Mouse (Mus musculus) gastrocnemius, adult 8-10 months (tissue): Measurements from ENCODE around the gene Rab11fip5. TPM values are rescaled to one million over a fixed set of nuclear protein-coding genes. Genes with fewer than 3 reads are reported as not detected.

Source experiments
- DNase-seq, 2 experiments: peaks; one replicate each; pipeline ENCODE4 v3.0.0; 2022; ENCODE audit warnings: low spot score in 2 of 2
- total RNA-seq, 4 experiments: library from RNA; stranded (reverse); gene quantifications; 2 replicates each; pipeline ENCODE4 v1.2.4; 2022

The Rab11fip5 gene
- total RNA-seq, 4 experiments from 2014 or later, result 23.8 to 35.6 (median 30.0) TPM

DNA sequence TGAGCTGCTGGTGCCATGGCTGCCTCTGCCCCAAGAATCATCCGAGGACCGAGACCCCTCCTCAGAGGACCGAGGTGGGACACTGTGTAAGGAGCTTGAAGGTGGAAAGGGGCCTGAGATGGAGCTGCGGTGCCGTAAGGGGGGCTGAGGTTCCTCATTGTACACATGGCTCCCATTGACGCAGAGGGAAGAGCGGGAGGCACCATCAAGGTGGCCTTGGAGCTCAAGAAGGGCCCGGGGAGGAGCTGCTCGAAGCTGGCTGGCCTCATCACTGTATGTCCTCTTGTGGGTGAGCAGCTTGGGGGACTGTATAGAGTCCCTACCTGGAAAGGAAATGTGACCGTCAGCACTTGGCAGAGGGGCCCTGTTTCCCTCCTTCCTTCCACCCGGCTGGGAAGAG is 26.3 kb downstream of the Rab11fip5 start:
- no peak for DNase-seq

DNA sequence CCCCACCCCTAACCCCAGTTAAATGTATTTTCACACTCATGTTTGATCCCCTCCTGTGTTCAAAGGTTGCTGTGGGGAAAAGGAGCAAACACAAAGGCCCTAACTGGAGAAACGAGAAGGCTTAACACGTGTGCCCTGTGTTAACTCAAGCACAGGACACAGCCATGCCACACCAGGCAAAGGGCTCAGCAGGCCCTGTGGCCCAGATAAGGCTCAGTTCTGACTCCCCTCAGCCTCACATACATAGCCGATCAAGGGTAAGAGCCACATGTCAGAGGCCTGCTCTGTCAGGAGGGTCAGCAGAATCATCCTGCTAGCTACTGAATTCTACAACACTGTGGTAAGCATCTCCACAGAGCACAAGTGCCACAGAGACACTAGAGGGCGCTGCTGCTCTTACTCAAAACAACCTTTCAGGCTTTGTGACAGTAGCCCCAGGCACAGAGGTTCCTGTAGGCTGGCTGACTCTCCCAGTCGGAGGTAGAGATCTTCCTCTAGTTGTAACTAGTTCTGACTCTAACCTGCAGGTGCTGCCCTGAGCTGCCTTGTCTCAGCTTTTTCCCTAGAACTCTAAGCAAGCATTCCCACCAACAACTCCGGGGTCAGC is 28.3 kb downstream of the Rab11fip5 start:
- peak; percentile 64 to 76 for DNase-seq

DNA sequence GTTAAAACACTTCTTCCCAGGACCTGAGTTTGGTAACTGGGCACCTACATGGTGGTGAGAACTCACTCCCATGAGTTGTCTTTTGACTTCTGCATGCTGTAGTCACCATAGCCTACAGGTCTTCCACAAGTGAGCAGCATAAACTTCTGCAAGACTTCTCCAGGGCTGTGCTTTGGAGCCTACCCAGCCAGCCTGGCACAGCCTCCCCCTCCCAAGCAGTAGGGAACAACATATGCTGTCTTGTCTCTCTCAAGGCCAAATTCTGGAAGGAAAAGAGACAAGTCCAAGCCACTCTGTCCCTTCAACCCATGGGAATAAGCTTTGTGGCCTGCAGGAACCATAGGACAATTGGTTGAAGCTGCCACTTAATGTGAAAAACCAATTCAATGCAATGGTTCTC is 29.5 kb downstream of the Rab11fip5 start:
- DNase-seq, result no peak

DNA sequence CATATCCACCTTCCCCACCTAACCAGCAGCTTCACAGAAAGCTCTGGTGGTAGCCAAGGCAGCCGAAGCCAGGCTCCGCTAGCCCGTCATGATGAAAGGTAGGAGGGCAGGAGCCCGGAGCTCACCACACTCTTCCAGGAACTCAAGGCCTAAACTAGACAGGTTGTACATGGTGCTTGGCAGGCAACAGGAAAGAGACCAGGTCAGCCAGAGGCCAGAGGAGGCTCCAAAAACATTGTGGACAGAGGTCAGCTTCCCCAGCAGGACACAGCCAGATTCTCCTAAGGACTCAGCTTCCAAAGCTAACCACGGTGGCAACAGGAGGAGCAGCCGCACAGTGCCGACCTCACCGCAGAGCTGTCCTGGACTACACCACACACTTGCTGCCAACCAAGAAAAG is 31.4 kb downstream of the Rab11fip5 start:
- peak in 1 of 2 experiments; percentile 17 for DNase-seq

DNA sequence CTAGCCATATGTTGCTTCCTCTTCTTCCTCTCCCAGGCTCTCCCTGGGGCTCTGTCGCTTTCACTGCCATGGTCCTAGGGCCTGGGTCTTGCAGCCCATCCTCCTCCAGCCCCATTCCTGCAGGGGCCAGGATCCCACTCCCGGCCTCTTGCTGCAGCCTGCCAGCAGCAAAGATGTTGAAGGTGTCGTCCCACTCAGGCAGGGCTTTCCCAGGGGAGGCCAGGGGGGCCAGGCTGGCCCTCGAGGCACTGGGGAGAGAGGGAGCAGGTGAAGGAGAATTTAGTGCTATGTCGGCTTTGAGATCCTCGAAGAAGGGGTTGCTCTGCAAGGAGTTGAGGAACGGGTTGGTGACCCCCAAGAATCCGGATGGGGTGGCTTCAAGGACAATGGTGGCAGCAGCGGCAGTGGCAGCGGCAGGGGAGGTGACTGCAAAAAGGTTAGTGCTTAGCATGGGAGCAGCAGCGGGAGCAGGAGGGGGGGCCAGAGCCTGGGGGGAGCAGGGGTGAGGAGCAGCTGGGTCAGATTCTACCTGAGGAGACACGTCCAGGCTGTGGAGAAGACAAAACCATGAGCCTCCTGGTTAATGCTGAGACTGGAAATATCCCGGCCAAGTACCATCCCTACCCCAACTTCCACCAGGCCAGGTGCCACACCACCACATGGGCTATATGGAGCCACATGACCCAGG is 32.5 kb downstream of the Rab11fip5 start:
- no peak for DNase-seq

DNA sequence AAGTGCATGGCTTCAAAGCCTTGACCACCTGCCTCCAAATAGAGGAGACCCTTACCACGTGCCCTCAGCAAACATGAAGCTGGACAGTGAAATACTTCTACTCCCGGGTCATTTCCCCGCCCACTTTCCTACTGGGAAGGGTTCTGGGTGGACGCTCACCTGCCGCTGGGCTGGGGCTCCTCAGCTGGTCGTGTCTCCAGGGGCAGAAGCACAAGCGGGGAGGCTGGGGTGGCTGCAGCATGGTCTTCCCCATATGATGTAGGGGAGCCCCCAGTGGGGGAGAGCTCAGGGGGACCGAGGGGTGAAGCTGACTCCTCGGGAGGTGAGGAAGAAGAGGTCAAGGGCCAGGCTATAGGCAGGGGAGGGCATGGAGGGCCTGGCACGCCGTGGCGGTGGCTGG is 34.2 kb downstream of the Rab11fip5 start:
- DNase-seq, result no peak

DNA sequence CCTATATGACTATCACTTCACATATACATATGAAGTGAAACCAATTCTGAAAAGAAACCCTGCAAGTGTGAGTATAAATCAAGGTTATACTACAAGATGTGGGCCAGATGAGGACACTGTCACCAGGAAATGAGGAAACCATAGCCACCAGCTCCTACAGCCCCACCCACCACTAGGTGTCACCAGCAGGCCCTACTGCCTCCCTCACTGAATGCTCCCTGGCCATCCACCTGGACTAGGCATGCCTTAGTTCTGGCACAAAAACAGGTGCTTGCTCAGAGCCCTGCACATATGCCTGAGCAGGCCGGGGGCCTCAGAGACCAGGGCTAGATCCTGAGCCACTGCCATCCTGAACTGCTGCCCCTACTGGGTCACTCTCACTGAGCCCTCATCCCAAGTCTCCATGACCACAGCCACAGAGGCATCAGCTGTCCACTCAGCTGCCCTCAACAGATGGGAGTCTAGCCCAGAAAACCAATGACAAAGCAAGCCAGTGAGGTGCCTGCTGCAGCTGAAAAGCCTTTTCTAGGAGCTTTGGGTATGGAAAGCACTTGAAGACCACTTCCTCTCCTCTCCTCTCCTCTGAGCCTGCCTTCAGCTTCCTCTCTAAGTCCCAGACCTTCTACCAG is 35.0 kb downstream of the Rab11fip5 start:
- DNase-seq, result no peak

DNA sequence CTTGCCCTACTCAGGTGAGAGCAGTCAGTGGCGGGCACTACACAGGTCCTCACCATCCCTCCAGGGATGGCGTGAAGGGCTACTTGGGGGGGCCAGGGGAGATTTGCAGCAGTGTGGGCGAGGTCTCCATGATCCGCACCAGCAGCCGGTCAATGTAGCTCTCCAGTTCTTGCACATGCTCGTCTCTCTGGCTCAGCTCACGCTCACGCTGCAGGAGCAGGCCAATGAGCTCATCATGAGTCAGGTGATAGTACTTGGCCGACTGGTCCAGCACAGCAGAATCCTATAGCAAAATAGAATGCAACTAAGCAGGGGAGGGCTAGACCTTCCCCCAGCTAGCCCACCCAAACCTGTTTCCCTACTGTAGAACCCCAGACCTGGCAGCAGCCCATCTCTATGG is 37.5 kb downstream of the Rab11fip5 start:
- DNase-seq, result no peak

DNA sequence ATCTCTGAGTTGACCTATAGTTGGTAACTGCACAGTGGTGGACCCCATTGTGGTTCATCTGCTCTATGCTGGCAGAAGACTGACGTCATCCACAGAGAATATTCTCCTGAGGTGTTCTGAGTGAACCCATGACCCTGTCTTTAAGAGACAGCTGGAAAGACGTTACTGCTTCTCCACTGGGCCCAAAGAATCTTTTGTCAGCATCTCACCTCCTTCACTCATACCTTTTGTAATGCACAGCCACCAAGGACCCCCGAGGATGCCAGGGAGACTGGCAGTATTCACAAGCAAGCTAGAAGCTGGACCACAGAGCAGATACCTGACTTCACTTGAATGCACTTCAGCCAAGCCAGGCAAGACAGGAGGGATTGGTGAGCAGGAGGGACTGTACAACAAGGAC is 39.1 kb downstream of the Rab11fip5 start:
- no peak for DNase-seq

DNA sequence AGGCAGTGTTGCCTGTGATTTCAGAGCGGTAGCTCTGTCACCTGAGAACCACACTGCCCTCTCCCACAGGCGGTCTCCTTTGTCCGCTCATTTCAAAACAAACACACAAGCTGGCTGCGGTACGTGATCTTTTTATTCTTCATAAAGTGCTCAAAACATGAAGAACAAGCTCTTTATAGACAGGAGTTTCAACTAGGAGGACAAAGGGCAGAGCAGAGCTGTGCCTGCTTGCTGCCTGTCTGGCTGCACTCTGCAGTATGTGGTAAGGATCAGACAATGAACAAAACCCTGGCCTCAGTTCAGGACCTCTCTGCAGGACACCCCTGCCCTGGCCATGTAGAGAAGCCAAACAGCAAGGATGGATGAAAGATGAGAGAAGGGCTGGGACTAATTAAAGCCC is 39.6 kb downstream of the Rab11fip5 start:
- no peak for DNase-seq

DNA sequence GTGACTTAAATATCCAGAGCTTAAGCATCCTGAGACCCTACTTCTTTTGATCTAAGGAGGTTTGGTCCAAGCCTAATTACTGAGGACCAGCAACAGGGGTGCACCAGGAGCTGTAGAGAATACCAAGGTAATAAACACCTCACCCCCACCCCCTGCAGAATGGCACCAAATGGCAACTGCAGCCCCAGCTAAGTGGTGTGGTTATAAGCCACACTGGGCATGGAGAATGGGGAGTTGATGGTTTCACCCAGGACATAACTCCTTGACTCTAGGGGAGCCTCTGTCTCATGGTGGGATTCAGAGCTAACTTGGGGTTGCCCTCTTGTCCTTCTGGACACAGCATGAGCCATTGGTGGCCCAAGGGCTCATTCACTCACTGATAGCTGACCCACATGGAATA is 40.2 kb downstream of the Rab11fip5 start:
- DNase-seq, result no peak

DNA sequence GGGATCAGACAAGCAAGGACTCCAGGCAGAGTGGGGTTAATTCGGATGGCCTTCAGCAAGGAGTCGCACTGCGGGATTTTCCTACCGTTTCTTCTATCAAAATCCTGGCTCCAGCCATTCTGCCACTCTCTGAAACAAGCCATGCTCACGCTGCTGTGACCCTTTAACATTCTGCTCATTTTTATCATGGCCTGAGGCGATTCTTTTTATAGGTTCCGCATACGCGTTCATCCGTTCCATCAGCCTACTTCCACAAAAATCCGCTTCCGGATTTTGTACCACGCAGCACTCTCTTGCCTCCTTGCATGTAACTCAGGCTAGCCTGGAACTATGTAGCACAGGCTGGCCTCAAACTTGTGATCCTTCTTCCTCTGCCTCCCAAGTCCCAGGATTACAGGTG is 40.7 kb downstream of the Rab11fip5 start:
- DNase-seq, result no peak

DNA sequence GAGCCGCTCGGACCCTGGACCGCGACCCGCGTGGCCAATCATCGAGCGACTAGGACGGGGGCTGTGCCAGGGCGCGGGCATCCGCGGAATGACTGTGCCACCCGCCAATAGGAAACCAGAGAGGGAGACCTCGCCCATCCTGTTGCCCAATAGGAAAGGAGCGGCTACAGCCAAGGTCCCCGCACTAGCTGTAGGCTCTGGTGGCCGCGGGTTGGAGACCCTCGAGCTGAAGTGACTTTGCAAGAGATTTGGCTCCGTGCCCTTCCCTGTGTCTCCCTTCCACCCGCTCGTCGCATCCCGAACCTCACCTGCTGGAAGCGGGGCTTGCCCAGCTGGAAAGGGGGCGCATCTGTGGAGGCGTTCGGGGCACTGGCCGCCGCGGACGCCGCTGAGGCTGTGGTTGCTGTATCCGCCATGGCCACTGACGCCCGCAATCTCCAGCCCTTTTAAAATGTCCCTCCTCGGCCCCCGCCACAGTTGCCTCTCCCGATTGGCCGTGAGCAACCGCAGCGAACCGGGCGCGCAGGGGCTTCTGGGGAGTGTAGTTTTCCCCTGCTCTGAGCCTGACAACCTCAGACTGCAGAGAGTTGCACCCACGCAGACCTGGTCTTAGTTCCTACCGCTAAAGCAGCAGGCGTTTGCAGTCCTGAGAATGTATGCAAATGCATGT is 41.3 kb downstream of the Rab11fip5 start, which contains the start of gene Sfxn5:
Gene Sfxn5 (minus strand): TSS at position 423 of the 670 bp plus-strand sequence.
- DNase-seq, result peak; percentile 91

DNA sequence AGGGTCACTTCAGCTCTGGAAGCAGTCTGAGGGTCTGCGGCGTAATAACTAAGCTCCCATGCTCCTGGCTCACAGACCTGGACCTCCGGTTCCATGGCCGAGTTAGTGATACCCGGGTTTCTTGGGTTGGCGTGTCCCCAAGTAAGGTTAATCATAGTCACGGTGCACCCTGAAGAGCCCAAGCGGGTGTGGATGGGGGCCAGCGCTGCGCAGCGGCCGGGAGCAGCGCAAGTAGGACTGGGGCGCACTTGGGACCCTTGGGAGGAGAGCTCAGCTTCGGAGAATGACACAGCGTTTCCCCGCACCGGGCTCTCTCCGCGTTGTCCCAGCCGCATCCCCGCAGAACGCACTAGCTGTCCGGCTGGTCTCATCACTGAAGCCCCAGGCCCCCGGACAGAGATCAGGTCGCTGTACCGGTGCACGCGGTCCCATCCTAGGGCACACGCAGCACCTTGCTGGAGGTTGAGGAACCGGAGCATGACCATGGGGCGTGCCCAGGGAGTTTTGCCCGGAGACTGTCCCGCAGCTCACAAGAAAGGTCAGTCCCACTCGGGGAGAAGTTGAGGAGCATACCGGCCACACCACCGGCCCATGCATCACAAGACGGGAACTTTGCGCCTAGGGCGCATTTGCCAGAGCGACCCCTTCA is 42.0 kb downstream of the Rab11fip5 start:
- peak in 1 of 2 experiments; percentile 44 for DNase-seq

DNA sequence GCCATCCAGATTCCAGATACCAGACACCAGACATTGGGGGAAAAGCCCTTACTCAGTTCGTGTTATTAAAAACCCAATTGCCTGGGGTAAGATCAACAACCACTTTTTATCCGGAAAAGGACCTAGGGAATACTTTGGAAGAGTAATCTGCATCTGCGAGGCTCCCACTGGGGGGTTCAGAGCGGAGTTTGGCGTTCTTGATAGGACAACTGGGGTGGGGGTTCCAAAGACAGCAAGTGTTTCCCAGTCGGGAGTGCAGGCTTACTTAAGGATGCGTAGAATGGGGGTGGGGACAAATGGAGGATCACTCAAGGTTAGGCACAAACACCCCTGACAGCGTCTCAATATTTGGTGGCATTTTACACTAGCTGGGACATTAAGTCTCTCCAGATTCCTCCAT is 42.7 kb downstream of the Rab11fip5 start:
- DNase-seq, result no peak

DNA sequence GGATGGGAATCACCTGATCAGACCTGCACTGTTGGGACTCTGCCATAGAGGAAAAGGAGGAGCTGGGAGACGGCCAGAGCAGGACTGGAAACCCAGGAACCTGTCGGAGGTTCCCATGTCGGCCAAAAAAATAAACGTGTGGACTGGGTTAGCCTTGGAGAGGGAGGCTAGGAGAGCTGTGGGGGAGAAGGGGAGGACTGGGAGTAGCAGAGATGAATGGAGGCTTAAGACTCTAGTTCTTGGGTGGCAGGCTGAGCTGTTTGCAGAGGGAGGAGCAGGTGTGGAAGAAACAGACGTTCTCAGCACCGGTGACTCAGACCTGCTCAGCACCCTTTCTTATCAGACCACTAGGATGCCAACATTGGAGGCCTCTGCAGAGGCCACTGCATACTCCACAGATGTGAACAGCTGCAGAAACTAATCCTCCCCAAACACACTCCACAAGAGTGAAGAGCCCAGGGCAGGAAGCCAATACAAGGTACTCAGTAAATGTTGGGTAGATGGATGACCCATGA is 43.2 kb downstream of the Rab11fip5 start:
- DNase-seq, result no peak

DNA sequence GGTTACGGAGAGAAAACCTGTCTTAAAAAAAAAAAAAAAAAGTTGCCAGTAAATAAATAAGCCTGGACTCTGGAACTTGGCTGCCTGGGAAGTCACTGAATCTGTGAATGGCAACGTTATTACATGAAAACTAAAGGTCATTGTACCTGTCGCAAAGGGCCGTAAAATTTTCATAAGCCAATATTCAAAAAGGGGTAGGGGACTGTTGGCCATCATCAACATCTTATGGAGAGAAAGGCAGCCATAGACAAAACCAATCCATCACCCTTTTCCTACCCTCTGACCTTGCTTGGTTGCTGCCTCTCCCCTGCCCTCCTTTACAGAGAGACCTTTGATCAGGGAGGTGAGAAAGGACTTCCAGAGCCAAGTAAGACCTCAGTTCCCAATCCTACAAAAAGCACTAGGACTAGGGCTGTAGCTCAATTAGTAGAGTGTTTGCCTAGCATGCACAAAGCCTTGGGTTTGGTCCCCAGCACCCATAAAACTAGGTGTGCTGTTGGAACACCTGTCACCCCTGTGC is 44.7 kb downstream of the Rab11fip5 start:
- DNase-seq, result no peak

DNA sequence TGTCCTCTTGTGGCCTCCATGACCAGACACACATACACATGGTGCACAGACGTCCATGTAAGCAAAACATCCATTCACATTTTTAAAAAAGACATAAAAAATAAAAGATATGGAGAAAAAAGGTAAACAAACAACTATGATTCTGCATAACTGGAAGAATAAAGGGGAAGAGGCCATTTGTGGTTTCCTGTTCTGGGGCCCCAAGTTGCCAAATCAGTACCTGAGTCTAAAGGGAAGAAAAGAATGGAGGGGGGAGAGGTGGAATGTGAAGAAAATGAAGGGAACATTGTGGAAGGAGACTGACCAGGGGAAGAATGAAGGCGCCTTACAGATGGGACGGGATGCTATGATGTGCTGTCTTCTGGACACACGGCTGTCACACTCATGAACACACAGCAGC is 47.9 kb downstream of the Rab11fip5 start:
- no peak for DNase-seq

DNA sequence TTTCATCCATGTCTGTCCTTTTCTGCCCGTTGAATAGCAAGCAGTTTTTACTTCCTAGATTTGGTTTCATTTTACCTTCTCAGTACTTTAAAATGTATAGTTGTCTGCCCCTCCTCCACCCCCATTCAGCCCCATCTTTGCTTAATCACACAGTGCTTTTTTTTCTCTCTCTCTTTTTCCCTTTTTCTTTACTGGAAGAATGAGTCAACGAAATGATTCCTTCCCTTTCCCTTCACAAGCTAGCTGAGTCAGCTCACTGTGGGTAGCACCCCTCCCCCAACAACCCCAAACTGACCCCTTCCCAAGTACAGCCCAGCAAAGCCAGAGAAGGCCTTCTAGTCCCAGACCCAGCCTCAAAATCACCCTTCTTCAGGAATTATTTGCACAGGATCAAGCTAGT is 49.3 kb downstream of the Rab11fip5 start:
- DNase-seq, result no peak

DNA sequence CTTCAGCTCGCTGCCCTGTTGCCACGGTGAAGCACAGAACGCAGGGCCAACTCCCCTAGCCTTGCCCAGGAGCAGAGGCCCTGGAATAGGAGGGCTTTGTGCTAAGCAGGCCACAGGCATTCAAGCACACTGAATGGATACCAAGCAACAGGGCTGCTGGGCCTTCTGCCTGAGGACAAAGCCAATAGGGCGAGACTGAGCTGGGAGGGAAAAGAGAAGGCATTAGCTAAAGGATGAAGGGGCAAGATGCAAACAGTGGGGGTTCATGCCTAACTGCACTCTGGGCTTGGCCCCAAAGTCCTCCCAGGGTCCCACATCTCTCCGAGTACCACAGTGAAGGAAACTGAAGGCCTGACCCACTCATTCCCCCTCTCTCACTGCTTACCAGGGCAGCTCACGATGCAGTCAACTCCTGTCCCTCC is 54.0 kb downstream of the Rab11fip5 start:
- DNase-seq, result no peak

DNA sequence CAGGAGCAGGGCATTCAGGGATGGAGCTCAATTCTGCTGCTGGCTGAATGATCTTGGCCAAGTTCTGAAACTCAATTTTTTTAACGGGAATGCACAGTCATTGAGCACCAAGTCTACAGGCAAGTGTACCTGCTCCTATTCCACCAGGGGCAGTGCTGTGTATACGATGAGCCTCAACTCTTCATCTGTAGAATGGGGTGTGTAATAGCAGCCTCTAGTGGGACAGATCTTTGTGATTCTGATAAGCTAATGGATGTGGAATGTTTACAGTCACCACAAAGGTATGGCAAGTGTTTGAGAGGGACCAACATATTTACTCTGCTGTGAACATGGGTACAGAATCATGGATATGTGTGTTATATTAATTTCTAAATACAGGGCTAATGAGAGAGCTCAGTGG is 58.2 kb downstream of the Rab11fip5 start:
- no peak for DNase-seq
